ENCODE assay signal across 10 mouse cellular contexts in genomic region chr12:4864338-4864690, GRCm38 (mm10). TPM values are rescaled to one million over a fixed set of nuclear protein-coding genes. Genes with fewer than 3 reads are reported as not detected.
DNase-seq lines count a peak whose midpoint lies in the region; ATAC-seq lines count a peak whose summit lies in the region.
"Had no signal": no experiment of that assay in that cellular context is flagged by ENCODE, and none has a peak within 500 bp of the region (broad histone marks: within the 10 kb centered on the region; RNA-seq: fewer than 3 reads in every experiment).

No protein-coding gene starts in this region.

- peak; percentile 77 for ATAC-seq in frontal cortex, adult (ENCODE audit: low TSS enrichment)
- no peak for ATAC-seq in cerebellum, adult (ENCODE audit: insufficient number of reproducible peaks, low FRiP score, low TSS enrichment)

- no peak for DNase-seq in frontal cortex, postnatal 14 days (ENCODE audit: low spot score in 2 of 2)
- DNase-seq in layer of hippocampus, adult 11-12 months (ENCODE audit: low spot score): peak; percentile 35
- no peak for DNase-seq in layer of hippocampus, postnatal 10 days (ENCODE audit: low spot score in 2 of 2)
- peak; percentile 69 for DNase-seq in right cerebral cortex, adult 18-20 months
- DNase-seq in right cerebral cortex, postnatal 4 days: no peak
- no peak for DNase-seq in adrenal gland, adult 8-10 months
- DNase-seq: gastrocnemius, postnatal 14 days; thymus, adult 18-20 months had no signal

RNA-seq across cellular contexts. Expression of gene Mfsd2b, which starts 9.8 kb away (rescaled TPM):
- under 1 TPM; 0.76 to 0.82 TPM for total RNA-seq in layer of hippocampus, postnatal 10 days (2021)
- 1 to 10 TPM in 1 of 4 experiments, under 1 TPM in 3; 0.67 to 1.8 (median 0.83) TPM for total RNA-seq in adrenal gland, adult 8-10 months (2022)

RNA-seq across cellular contexts. Expression of gene Wdcp, which starts 21.2 kb away (rescaled TPM):
- 10 to 100 TPM; 11.4 to 12.1 TPM for total RNA-seq in layer of hippocampus, postnatal 10 days (2021)
- total RNA-seq in adrenal gland, adult 8-10 months (2022): 10 to 100 TPM; 10.1 to 13.0 (median 11.5) TPM

RNA-seq across cellular contexts. Expression of gene Fkbp1b, which starts 22.9 kb away (rescaled TPM):
- total RNA-seq in layer of hippocampus, postnatal 10 days (2021): 100 to 1,000 TPM; 115 to 124 TPM
- 10 to 100 TPM in 1 of 4 experiments, 1 to 10 TPM in 3; 2.8 to 16.0 (median 7.2) TPM for total RNA-seq in adrenal gland, adult 8-10 months (2022)

RNA-seq across cellular contexts. Expression of gene Ubxn2a, which starts 43.2 kb away (rescaled TPM):
- 10 to 100 TPM; 39.7 to 45.4 TPM for total RNA-seq in layer of hippocampus, postnatal 10 days (2021)
- total RNA-seq in adrenal gland, adult 8-10 months (2022): 10 to 100 TPM; 38.2 to 49.6 (median 42.1) TPM

RNA-seq across cellular contexts. Expression of gene Sf3b6, which starts 47.0 kb away (rescaled TPM):
- total RNA-seq in layer of hippocampus, postnatal 10 days (2021): 100 to 1,000 TPM in 1 of 2 experiments, 10 to 100 TPM in 1; 85.5 to 104 TPM
- total RNA-seq in adrenal gland, adult 8-10 months (2022): 100 to 1,000 TPM in 3 of 4 experiments, 10 to 100 TPM in 1; 98.9 to 114 (median 103) TPM

Comparison
In these comparisons a context has a peak if more than half of its experiments do, and no peak if none do; other contexts are left out.
1. DNase-seq: peak in layer of hippocampus, adult 11-12 months (single experiment) and right cerebral cortex, adult 18-20 months (single experiment); none in frontal cortex, postnatal 14 days (0 of 2), layer of hippocampus, postnatal 10 days (0 of 2), right cerebral cortex, postnatal 4 days (single experiment) and adrenal gland, adult 8-10 months (single experiment).
2. RNA of gene Fkbp1b, which starts 22.9 kb away (total RNA-seq): 115 to 124 TPM in layer of hippocampus, postnatal 10 days; 2.8 to 16.0 TPM in adrenal gland, adult 8-10 months; every median in the first group is over 4 times any median in the second.